Mouse (Mus musculus) lung, embryonic 14.5 days (tissue): ENCODE results near the gene Fam166a. TPM values are rescaled to one million over a fixed set of nuclear protein-coding genes. Genes with fewer than 3 reads are reported as not detected.

Source experiments
- ATAC-seq: fragments of 200-750 bp; cut with Nextera tagmentation; 2 replicates; pipeline ENCODE4 v1.8.0; 2017; ENCODE audit warnings: mild to moderate bottlenecking, moderate TSS enrichment, moderate library complexity; ENCODE audit not compliant: insufficient read depth
- DNase-seq: peaks from one replicate; pipeline ENCODE4 v3.0.0-alpha.2; 2015
- H3K27ac ChIP-seq: fragments of 300-500 bp; sonication (generic); 2 replicates; pipeline ENCODE4 v1.5.1; 2014; ENCODE audit warnings: low read depth, mild to moderate bottlenecking, moderate library complexity
- H3K27me3 ChIP-seq: fragments of 300-500 bp; sonication (generic); 2 replicates; pipeline ENCODE4 v1.6.1; 2014; ENCODE audit warnings: low read length, control low read depth; ENCODE audit not compliant: insufficient read depth
- H3K36me3 ChIP-seq: fragments of 300-500 bp; sonication (generic); 2 replicates; pipeline ENCODE4 v1.6.1; 2014; ENCODE audit warnings: control low read depth; ENCODE audit not compliant: insufficient read depth
- H3K4me1 ChIP-seq: fragments of 300-500 bp; sonication (generic); 2 replicates; pipeline ENCODE4 v1.6.1; 2014; ENCODE audit warnings: antibody characterized with exemption, control low read depth; ENCODE audit not compliant: insufficient read depth
- H3K4me2 ChIP-seq: fragments of 300-500 bp; sonication (generic); 2 replicates; pipeline ENCODE4 v1.6.1; 2014; ENCODE audit warnings: mild to moderate bottlenecking
- H3K4me3 ChIP-seq: fragments of 300-500 bp; sonication (generic); 2 replicates; pipeline ENCODE4 v1.5.1; 2014; ENCODE audit warnings: low read depth, low read length
- H3K9ac ChIP-seq: fragments of 300-500 bp; sonication (generic); 2 replicates; pipeline ENCODE4 v1.6.1; 2014
- H3K9me3 ChIP-seq: fragments of 300-500 bp; sonication (generic); 2 replicates; pipeline ENCODE4 v1.6.1; 2016; ENCODE audit warnings: low read depth, low read length, control low read depth
- CTCF ChIP-seq: IDR thresholded peaks from 2 replicates; pipeline ENCODE4 v1.5.1; 2016; ENCODE audit warnings: antibody characterized with exemption, low read depth
- WGBS: fragments of 180-500 bp; shearing (Covaris S2); extraction: QIAGEN DNeasy Blood & Tissue Kit; methylation state at CpG from one replicate; pipeline ENCODE4 v1.1.7; 2014; 5-methylcytosine and 5-hydroxymethylcytosine counted together
- polyA plus RNA-seq: library from polyadenylated mRNA; unstranded; fragments of >200 nt; fragmentation: Nextera tagmentation; extraction: Ambion mirVana; gene quantifications from 2 replicates; pipeline ENCODE4 v1.2.1, GENCODE M21; 2014

Fam166a gene
- polyA plus RNA-seq = 0.47 TPM in 1 of 2 replicates, not detected in the other

GRCm38 (mm10) chr2:25218445-25218844 lies at the start of gene Fam166a:
Gene Fam166a (plus strand): TSS chr2:25218745.
- Histone ChIP-seq H3K9ac (no peak within 1 kb of the TSS), H3K4me2 (no peak within 1 kb of the TSS), H3K4me1 (no peaks in the 10 kb centered on the region), H3K4me3 (no peak within 1 kb of the TSS), H3K36me3 (peaks cover 15% of the 10 kb centered on the region), H3K27me3 (no peaks in the 10 kb centered on the region), H3K27ac (no peak within 1 kb of the TSS), H3K9me3 (no peaks in the 10 kb centered on the region)
- DNase-seq (no peak), ATAC-seq (no peak)
- TF ChIP-seq CTCF = no peak

DNA sequence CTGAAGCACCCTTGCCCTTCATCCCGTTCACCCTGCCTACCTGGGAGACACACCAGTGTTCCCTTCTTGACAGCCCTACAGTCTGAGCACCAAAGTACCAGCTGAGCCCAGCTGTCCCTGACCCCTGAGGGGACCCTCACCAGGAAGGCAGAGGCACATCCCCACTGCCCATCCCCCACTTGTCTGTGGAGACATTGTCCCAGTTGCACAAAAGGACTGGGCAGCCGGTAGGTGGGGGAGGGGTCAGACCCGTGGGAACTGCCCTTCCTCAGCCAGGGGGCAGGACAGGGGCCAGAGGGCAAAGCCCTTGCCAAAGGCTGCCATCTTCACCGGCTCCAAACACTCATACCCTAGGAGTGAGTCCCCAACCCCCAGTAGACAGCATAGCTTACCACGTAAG lies 48.8 kb upstream of the Fam166a start:
- Histone ChIP-seq H3K4me3 (no peak overlapping the region), H3K4me2 (no peak overlapping the region), H3K9me3 (no peaks in the 10 kb centered on the region), H3K9ac (no peak overlapping the region), H3K27me3 (no peaks in the 10 kb centered on the region), H3K4me1 (no peaks in the 10 kb centered on the region), H3K27ac (no peak overlapping the region), H3K36me3 (no peaks in the 10 kb centered on the region)
- no peak for TF ChIP-seq CTCF
- 28% methylated on average over 5 of the region's 5 CpGs for WGBS
- DNase-seq = no peak
- ATAC-seq = no peak

GRCm38 (mm10) chr2:25170326-25171100 lies 48.0 kb upstream of the Fam166a start:
- H3K9ac ChIP-seq = no peak overlapping the region
- WGBS = 55% methylated on average over 10 of the region's 10 CpGs
- DNase-seq (no peak), ATAC-seq (no peak)
- H3K27me3 ChIP-seq = no peaks in the 10 kb centered on the region
- no peak for TF ChIP-seq CTCF
- no peak overlapping the region for H3K27ac ChIP-seq
- no peaks in the 10 kb centered on the region for H3K4me1 ChIP-seq
- no peaks in the 10 kb centered on the region for H3K36me3 ChIP-seq
- no peak overlapping the region for H3K4me3 ChIP-seq
- no peaks in the 10 kb centered on the region for H3K9me3 ChIP-seq
- no peak overlapping the region for H3K4me2 ChIP-seq

GRCm38 (mm10) chr2:25171101-25171768 lies 47.3 kb upstream of the Fam166a start:
- Histone ChIP-seq H3K9ac (no peak overlapping the region), H3K36me3 (no peaks in the 10 kb centered on the region), H3K4me1 (no peaks in the 10 kb centered on the region), H3K27me3 (no peaks in the 10 kb centered on the region), H3K9me3 (no peaks in the 10 kb centered on the region), H3K4me2 (no peak overlapping the region), H3K4me3 (no peak overlapping the region), H3K27ac (no peak overlapping the region)
- ATAC-seq (no peak), DNase-seq (no peak)
- 74% methylated on average over 6 of the region's 6 CpGs for WGBS
- no peak for TF ChIP-seq CTCF

DNA sequence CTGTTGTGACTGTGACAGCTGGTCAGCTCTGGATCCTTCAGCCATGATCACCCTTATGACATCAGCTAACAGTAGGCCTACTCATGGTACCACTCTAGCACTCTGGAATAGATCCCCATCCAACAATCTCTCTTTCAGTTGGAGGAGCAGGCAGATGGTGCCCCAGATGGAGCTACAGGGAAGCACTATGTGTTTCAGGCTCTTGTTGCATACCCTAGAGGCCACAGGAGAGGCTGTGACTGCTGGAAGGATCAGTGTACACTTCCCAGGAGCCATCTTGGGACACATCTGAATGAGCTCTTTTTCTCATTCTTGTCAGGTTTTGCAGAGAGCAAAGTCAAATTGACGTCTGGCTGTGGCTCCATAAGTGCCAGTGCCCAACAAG lies 46.8 kb upstream of the Fam166a start:
- Histone ChIP-seq H3K27ac (no peak overlapping the region), H3K4me2 (no peak overlapping the region), H3K27me3 (no peaks in the 10 kb centered on the region), H3K4me3 (no peak overlapping the region), H3K36me3 (no peaks in the 10 kb centered on the region), H3K4me1 (0 out of 2 replicates have a peak, but pooled peaks cover 2% of the 10 kb centered on the region), H3K9me3 (no peaks in the 10 kb centered on the region), H3K9ac (no peak overlapping the region)
- no peak for TF ChIP-seq CTCF
- ATAC-seq (no peak), DNase-seq (no peak)
- 42% methylated on average over 1 of the region's 1 CpGs for WGBS

DNA sequence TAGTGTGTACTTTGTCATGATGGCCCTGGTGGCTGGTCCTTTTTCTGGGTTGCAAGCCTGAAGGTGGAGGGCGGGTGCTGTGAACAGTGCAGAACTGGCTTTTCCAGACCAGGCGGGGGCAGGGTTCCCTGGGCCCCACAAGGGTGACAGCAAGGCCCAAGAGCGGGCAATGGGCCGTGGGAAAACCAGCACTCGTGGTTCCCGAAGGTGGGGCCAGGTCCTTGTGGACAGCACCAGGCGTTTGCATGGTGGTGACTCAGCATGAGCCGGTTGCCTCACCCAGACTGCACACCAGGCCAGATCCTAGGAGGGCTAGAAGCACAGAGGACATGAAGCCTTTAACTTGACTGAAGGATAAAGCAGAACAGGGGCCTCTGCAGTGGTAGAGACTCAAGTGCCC lies 45.9 kb upstream of the Fam166a start:
- H3K4me1 ChIP-seq = peaks cover 8% of the 10 kb centered on the region; the same call in 1 of the 2 replicates
- H3K9ac ChIP-seq = no peak overlapping the region
- no peak overlapping the region for H3K27ac ChIP-seq
- ATAC-seq (no peak), DNase-seq (no peak)
- H3K9me3 ChIP-seq = no peaks in the 10 kb centered on the region
- no peaks in the 10 kb centered on the region for H3K36me3 ChIP-seq
- no peak overlapping the region for H3K4me2 ChIP-seq
- 59% methylated on average over 8 of the region's 8 CpGs for whole genome bisulfite sequencing
- H3K4me3 ChIP-seq = no peak overlapping the region
- no peak for TF ChIP-seq CTCF
- H3K27me3 ChIP-seq = peaks cover 4% of the 10 kb centered on the region; the same call in 1 of the 2 replicates

DNA sequence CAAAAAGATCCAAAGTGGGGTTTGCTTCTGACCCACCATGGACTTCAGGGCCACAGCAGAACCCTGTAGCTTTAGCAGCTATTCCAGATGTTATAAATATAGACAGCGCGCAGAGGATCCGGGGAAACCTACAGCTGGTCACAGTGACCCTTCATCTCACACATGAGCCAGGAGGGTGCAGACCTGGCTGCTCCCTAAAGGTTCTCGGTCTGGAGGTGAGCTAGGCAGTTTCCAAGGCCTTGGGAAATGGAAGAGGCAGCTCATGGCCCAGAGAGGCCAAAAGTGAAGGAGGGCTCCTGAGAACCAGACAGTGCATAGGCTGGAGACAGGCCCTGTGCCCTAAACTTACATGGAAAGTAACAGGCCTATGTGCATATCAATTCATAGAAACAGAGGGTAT lies 44.7 kb upstream of the Fam166a start:
- no peak for DNase-seq
- no peak for ATAC-seq
- Histone ChIP-seq H3K4me1 (peaks cover 15% of the 10 kb centered on the region), H3K9ac (no peak overlapping the region), H3K27ac (no peak overlapping the region), H3K27me3 (peaks cover 14% of the 10 kb centered on the region), H3K4me3 (no peak overlapping the region), H3K4me2 (no peak overlapping the region), H3K36me3 (no peaks in the 10 kb centered on the region), H3K9me3 (no peaks in the 10 kb centered on the region)
- no peak for TF ChIP-seq CTCF
- WGBS = 88% methylated on average over 4 of the region's 4 CpGs
